Mouse (Mus musculus): ENCODE measurements around the gene Rab11fip4.

DNA sequence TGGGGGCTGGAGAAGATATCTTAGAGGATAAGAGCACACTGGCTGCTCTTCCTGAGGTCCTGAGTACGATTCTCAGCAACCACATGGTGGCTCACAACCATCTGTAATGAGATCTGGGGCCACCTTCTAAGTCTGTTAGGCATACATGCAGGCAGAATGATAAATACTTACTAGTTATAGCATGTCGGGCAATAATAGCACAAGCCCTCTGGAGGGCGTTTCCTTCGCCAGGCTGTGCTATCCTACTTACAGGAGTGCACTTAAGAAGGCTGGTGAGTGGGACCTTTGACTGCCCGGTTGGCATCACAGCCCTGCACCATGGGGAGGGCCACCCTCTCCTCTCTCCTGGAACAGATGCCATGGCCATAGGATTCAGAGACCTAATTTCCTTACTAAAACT is 112.4 kb downstream of the Rab11fip4 start:
- TF ChIP-seq CTCF (IDR thresholded peaks at IDR 0.05; ENCODE audit: extremely low read depth, insufficient read depth, insufficient read length, insufficient replicate concordance) (peak; percentile 1; the same call in 1 of the 2 replicates), POLR2A (IDR thresholded peaks at IDR 0.05; ENCODE audit: low read depth, low read length) (no peak)
